ENCODE assay signal across 9 mouse cellular contexts in the genomic region with DNA sequence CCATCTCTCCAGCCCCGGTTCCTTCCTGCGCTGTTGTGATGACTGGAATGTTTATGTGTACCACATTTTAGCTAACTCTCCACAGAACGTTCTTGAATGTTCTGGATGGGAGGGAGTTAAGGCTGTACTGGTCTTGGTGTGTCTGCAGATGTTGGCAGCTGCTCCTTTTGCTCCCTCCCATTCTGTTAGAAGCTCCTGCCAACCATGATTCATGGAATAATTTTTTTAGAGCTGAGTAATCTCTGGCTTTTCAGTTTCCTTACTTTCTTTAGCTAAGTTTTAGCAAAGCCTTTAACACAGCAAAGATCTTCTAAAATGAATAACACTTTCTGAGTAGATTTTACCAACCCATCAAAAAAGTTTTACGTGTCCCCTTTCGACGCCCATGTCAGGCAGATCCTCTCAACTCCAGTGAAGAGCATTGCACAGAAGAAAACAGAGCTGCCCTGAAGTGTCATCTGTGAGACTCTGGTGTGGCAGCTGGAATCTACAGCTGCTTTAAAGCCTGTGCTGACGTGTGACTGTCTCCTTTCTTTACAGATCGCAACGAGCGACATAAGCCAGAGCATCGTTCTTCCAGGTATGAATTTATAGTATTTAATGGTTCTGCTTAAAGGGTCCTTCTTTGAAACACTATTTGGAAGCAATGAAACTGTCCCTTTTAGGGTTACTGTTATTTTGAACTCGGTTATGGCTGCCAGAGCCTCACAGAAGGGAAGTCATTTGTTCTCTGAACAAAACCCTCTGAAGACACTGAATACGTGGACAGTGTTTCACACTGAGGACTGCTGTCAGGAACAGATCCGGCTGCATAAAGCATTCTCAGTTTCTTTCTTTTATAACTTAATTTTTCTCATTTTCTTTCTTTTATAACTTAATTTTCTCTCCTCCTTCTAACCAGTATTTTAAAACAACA. TPM values are rescaled to one million over a fixed set of nuclear protein-coding genes. Genes with fewer than 3 reads are reported as not detected.
DNase-seq lines count a peak whose midpoint lies in the region; ATAC-seq and TF ChIP-seq lines count a peak whose summit lies in the region.
"Had no signal": no experiment of that assay in that cellular context is flagged by ENCODE, and none has a peak within 500 bp of the region (broad histone marks: within the 10 kb centered on the region; RNA-seq: fewer than 3 reads in every experiment).

No protein-coding gene starts in this region.

- no peak for ATAC-seq in embryonic facial prominence, embryonic 12.5 days (ENCODE audit: insufficient number of reproducible peaks, insufficient read depth, low FRiP score, low TSS enrichment)
- no peak for ATAC-seq in heart, embryonic 12.5 days (ENCODE audit: insufficient number of reproducible peaks, low FRiP score)
- ATAC-seq in limb, embryonic 14.5 days (ENCODE audit: low FRiP score, low read depth): peak; percentile 61
- ATAC-seq in forebrain, embryonic 11.5 days (replicated peaks; ENCODE audit: low FRiP score): no peak

- no peaks in the 10 kb centered on the region for H3K27me3 ChIP-seq in embryonic facial prominence, embryonic 12.5 days
- no peaks in the 10 kb centered on the region for H3K27me3 ChIP-seq in embryonic facial prominence, embryonic 10.5 days (replicated peaks; ENCODE audit: low read depth, poor library complexity, severe bottlenecking)
- no peaks in the 10 kb centered on the region for H3K27me3 ChIP-seq in heart, embryonic 12.5 days (replicated peaks)
- H3K27me3 ChIP-seq in limb, embryonic 14.5 days (ENCODE audit: control insufficient read depth, insufficient read depth, low read length): no peaks in the 10 kb centered on the region
- H3K27me3 ChIP-seq in forebrain, embryonic 11.5 days (ENCODE audit: control insufficient read depth, insufficient read depth, low read length): no peaks in the 10 kb centered on the region
- H3K27me3 ChIP-seq: hindbrain, embryonic 13.5 days had no signal

- TF ChIP-seq POLR2A in limb, embryonic 14.5 days (IDR thresholded peaks at IDR 0.05; ENCODE audit: borderline replicate concordance, extremely low read depth, insufficient read depth, insufficient read length): no peak

- WGBS in embryonic facial prominence, embryonic 12.5 days: 73% methylated on average over 14 of the region's 14 CpGs
- WGBS in embryonic facial prominence, embryonic 10.5 days: 78% methylated on average over 14 of the region's 14 CpGs
- WGBS in heart, embryonic 12.5 days: 53% methylated on average over 14 of the region's 14 CpGs
- 45% methylated on average over 14 of the region's 14 CpGs for WGBS in limb, embryonic 14.5 days
- WGBS in forebrain, embryonic 11.5 days: 80% methylated on average over 14 of the region's 14 CpGs

- no peak overlapping the region for H3K4me2 ChIP-seq in embryonic facial prominence, embryonic 12.5 days (replicated peaks)
- H3K4me2 ChIP-seq in heart, embryonic 12.5 days: 0 out of 2 replicates have a peak overlapping the region, but pooled peaks have one; percentile 27
- peak overlapping the region; percentile 37 for H3K4me2 ChIP-seq in limb, embryonic 14.5 days (replicated peaks; ENCODE audit: low read depth, low read length, severe bottlenecking)
- no peak overlapping the region for H3K4me2 ChIP-seq in forebrain, embryonic 11.5 days (ENCODE audit: low read depth, low read length, severe bottlenecking)
- H3K4me2 ChIP-seq: hindbrain, embryonic 13.5 days had no signal

- 0 out of 2 replicates have a peak overlapping the region, but pooled peaks have one; percentile 50 for H3K27ac ChIP-seq in embryonic facial prominence, embryonic 12.5 days
- no peak overlapping the region for H3K27ac ChIP-seq in embryonic facial prominence, embryonic 10.5 days (replicated peaks)
- H3K27ac ChIP-seq in heart, embryonic 12.5 days (ENCODE audit: poor library complexity, severe bottlenecking): no peak overlapping the region; the same call in 1 of the 2 replicates
- H3K27ac ChIP-seq in limb, embryonic 14.5 days (replicated peaks; ENCODE audit: low read depth, low read length): peak overlapping the region; percentile 65
- H3K27ac ChIP-seq in forebrain, embryonic 11.5 days (ENCODE audit: low read depth, low read length): no peak overlapping the region
- H3K27ac ChIP-seq: hindbrain, embryonic 13.5 days had no signal

- no peak for DNase-seq in embryonic facial prominence, embryonic 10.5 days (ENCODE audit: low spot score)
- DNase-seq in NIH3T3 (ENCODE audit: low read depth): peak; percentile 96
- peak; percentile 84 for DNase-seq in limb, embryonic 14.5 days (ENCODE audit: low spot score)
- no peak for DNase-seq in cerebellum, postnatal 4 days (ENCODE audit: low spot score in 2 of 2)
- DNase-seq in forebrain, embryonic 11.5 days (ENCODE audit: low spot score): no peak
- no peak for DNase-seq in layer of hippocampus, adult 18-20 months (ENCODE audit: low spot score in 2 of 2)

- peaks cover 9% of the 10 kb centered on the region for H3K36me3 ChIP-seq in embryonic facial prominence, embryonic 12.5 days
- peaks cover 9% of the 10 kb centered on the region for H3K36me3 ChIP-seq in embryonic facial prominence, embryonic 10.5 days (replicated peaks)
- peaks cover 12% of the 10 kb centered on the region for H3K36me3 ChIP-seq in heart, embryonic 12.5 days
- no peaks in the 10 kb centered on the region for H3K36me3 ChIP-seq in limb, embryonic 14.5 days (ENCODE audit: control insufficient read depth, insufficient read depth, low read length)
- H3K36me3 ChIP-seq in forebrain, embryonic 11.5 days (ENCODE audit: control insufficient read depth, insufficient read depth, low read length): no peaks in the 10 kb centered on the region

- no peak overlapping the region for H3K4me3 ChIP-seq in embryonic facial prominence, embryonic 12.5 days
- H3K4me3 ChIP-seq in embryonic facial prominence, embryonic 10.5 days: no peak overlapping the region
- no peak overlapping the region for H3K4me3 ChIP-seq in heart, embryonic 12.5 days
- H3K4me3 ChIP-seq in limb, embryonic 14.5 days (replicated peaks; ENCODE audit: low read length): peak overlapping the region; percentile 11
- H3K4me3 ChIP-seq in forebrain, embryonic 11.5 days (ENCODE audit: low read depth, low read length): no peak overlapping the region
- H3K4me3 ChIP-seq: hindbrain, embryonic 13.5 days had no signal

- H3K9ac ChIP-seq in embryonic facial prominence, embryonic 12.5 days: no peak overlapping the region
- no peak overlapping the region for H3K9ac ChIP-seq in heart, embryonic 12.5 days
- peak overlapping the region; percentile 42; the same call in 1 of the 2 replicates for H3K9ac ChIP-seq in limb, embryonic 14.5 days (ENCODE audit: low read depth, low read length, severe bottlenecking)
- no peak overlapping the region for H3K9ac ChIP-seq in forebrain, embryonic 11.5 days (ENCODE audit: low read length)
- H3K9ac ChIP-seq: hindbrain, embryonic 13.5 days had no signal

- peaks cover 17% of the 10 kb centered on the region; the same call in 1 of the 2 replicates for H3K4me1 ChIP-seq in embryonic facial prominence, embryonic 12.5 days
- H3K4me1 ChIP-seq in embryonic facial prominence, embryonic 10.5 days: peaks cover 18% of the 10 kb centered on the region
- H3K4me1 ChIP-seq in heart, embryonic 12.5 days (replicated peaks): peaks cover 9% of the 10 kb centered on the region
- H3K4me1 ChIP-seq in limb, embryonic 14.5 days (ENCODE audit: control insufficient read depth, insufficient read depth, low read length): peaks cover 18% of the 10 kb centered on the region
- H3K4me1 ChIP-seq in forebrain, embryonic 11.5 days (replicated peaks; ENCODE audit: control insufficient read depth, insufficient read depth, low read length): no peaks in the 10 kb centered on the region

- no peaks in the 10 kb centered on the region for H3K9me3 ChIP-seq in embryonic facial prominence, embryonic 12.5 days
- peaks cover 5% of the 10 kb centered on the region; the same call in 1 of the 2 replicates for H3K9me3 ChIP-seq in embryonic facial prominence, embryonic 10.5 days
- peaks cover 9% of the 10 kb centered on the region for H3K9me3 ChIP-seq in heart, embryonic 12.5 days (replicated peaks)
- no peaks in the 10 kb centered on the region for H3K9me3 ChIP-seq in limb, embryonic 14.5 days (ENCODE audit: control insufficient read depth, low read length)
- no peaks in the 10 kb centered on the region for H3K9me3 ChIP-seq in forebrain, embryonic 11.5 days (ENCODE audit: control insufficient read depth, low read length)

RNA-seq across cellular contexts. Expression of a gene that starts 38.3 kb away (rescaled TPM):
- not detected in 2 replicates for polyA plus RNA-seq in embryonic facial prominence, embryonic 12.5 days (2016; fragmentation: Nextera tagmentation; extraction: Ambion mirVana)
- 0.16 TPM in 1 of 2 replicates, not detected in the other for polyA plus RNA-seq in embryonic facial prominence, embryonic 10.5 days (2016; fragmentation: Nextera tagmentation; extraction: Ambion mirVana)
- polyA plus RNA-seq in heart, embryonic 12.5 days (2016; fragmentation: Nextera tagmentation; extraction: Ambion mirVana): not detected in 2 replicates
- not detected in 2 replicates for polyA plus RNA-seq in limb, embryonic 14.5 days (2012; rRNA removed)
- polyA plus RNA-seq in limb, embryonic 14.5 days (2014; fragmentation: Nextera tagmentation; extraction: Ambion mirVana): not detected in 2 replicates
- 0.29 TPM in 1 of 2 replicates, not detected in the other for polyA plus RNA-seq in forebrain, embryonic 11.5 days (2014; fragmentation: Nextera tagmentation; extraction: Ambion mirVana)
- not detected for total RNA-seq in layer of hippocampus, adult 18-20 months (2021)
- polyA plus RNA-seq: hindbrain, embryonic 13.5 days had no signal

Comparison
In these comparisons a context has a peak if more than half of its experiments do, and no peak if none do; other contexts are left out.
1. H3K27ac ChIP-seq: peak in embryonic facial prominence, embryonic 12.5 days (single experiment) and limb, embryonic 14.5 days (single experiment); none in embryonic facial prominence, embryonic 10.5 days (single experiment), heart, embryonic 12.5 days (single experiment) and forebrain, embryonic 11.5 days (single experiment).
2. H3K4me2 ChIP-seq: peak in heart, embryonic 12.5 days (single experiment) and limb, embryonic 14.5 days (single experiment); none in embryonic facial prominence, embryonic 12.5 days (single experiment) and forebrain, embryonic 11.5 days (single experiment).
3. DNase-seq: peak in NIH3T3 (single experiment) and limb, embryonic 14.5 days (single experiment); none in embryonic facial prominence, embryonic 10.5 days (single experiment), cerebellum, postnatal 4 days (0 of 2), forebrain, embryonic 11.5 days (single experiment) and layer of hippocampus, adult 18-20 months (0 of 2).